Mouse (Mus musculus): Measurements from ENCODE around the gene Ptdss2.
A peak's percentile ranks its signal among the peaks of the same experiment; 100 is the strongest.

Ptdss2 gene

GRCm38 (mm10) chr7:141173323-141173850, 51.2 kb downstream of the Ptdss2 start:
- DNase-seq (ENCODE audit: low read depth), result no peak

DNA sequence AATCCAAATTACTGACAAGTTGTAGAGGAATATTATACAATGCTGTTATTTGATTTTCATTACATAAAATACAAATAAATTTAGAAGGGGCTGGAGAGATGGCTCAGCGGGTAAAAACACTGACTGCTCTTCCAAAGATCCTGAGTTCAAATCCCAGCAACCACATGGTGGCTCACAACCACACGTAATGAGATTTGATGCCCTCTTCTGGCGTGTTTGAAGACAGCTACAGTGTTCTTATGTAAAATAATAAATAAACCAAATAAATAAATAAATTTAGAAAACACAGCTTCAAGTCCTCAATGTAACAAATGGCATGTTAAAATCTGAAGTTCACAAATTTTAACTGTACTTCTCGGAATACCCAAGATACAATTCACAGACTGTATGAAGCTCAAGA, 52.9 kb downstream of the Ptdss2 start:
- DNase-seq (ENCODE audit: low read depth), result no peak

DNA sequence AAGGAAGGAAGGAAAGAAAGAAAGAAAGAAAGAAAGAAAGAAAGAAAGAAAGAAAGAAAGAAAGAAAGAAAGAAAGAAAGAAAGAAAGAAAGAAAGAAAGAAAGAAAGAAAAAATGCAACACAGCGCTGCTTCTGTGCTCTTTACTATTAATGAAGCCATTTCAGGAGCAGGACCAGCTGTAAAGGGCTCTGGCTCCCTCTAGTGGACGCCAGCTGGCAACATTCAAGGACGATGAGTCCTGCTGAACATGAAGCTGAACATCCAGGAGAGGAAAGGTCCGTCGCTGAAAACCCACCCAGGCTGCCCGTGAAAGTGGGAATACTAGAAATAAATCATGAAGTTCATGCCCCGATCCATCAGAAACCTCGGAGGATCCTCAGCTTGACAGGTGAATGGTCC, 54.0 kb downstream of the Ptdss2 start:
- peak; percentile 87 for DNase-seq (ENCODE audit: low read depth)

- DNase-seq (ENCODE audit: low read depth), result no peak
Measured at GRCm38 (mm10) chr7:141188194-141188593, 66.0 kb downstream of the Ptdss2 start.

GRCm38 (mm10) chr7:141188733-141189132, 66.6 kb downstream of the Ptdss2 start:
- no peak for DNase-seq (ENCODE audit: low read depth)

DNA sequence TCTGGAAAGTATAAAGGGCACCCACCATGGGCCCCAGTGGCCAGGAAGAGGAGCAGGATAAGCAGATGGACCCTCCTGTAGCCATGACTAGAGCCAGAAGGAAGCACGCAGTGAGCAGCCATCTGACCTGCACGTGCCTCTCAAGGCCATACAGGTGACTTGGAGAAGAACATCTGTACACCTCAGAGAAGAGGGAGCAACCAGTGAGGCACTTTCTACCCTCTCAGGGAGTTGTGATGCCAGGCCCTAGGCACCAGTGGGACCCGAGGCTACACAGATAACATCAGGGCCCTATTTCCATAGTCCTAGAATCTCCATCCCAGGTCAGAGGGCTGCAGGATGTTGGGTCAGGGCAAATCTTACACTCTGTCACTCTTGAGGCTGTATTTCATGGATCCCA, 68.0 kb downstream of the Ptdss2 start:
- no peak for DNase-seq (ENCODE audit: low read depth)

DNA sequence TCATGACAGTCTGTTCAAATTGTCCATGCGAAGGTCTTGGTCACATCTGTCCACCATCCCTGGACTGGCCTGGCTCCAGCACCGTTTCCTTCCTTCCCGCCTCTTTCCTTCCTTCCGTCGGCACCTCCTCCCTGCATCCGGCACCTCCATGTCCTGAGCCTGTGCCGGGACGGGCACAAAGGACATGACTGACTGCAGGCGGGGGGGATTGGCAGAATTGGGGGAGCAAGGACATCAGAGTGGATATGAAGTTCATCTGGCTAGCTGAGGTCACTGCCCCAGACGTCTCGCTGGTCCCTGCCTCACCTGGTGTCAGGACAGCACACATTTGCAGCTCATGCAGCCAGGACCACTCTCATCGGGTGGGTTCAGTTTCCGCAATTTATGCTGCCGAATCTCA, 68.9 kb downstream of the Ptdss2 start:
- no peak for DNase-seq (ENCODE audit: low read depth)

DNA sequence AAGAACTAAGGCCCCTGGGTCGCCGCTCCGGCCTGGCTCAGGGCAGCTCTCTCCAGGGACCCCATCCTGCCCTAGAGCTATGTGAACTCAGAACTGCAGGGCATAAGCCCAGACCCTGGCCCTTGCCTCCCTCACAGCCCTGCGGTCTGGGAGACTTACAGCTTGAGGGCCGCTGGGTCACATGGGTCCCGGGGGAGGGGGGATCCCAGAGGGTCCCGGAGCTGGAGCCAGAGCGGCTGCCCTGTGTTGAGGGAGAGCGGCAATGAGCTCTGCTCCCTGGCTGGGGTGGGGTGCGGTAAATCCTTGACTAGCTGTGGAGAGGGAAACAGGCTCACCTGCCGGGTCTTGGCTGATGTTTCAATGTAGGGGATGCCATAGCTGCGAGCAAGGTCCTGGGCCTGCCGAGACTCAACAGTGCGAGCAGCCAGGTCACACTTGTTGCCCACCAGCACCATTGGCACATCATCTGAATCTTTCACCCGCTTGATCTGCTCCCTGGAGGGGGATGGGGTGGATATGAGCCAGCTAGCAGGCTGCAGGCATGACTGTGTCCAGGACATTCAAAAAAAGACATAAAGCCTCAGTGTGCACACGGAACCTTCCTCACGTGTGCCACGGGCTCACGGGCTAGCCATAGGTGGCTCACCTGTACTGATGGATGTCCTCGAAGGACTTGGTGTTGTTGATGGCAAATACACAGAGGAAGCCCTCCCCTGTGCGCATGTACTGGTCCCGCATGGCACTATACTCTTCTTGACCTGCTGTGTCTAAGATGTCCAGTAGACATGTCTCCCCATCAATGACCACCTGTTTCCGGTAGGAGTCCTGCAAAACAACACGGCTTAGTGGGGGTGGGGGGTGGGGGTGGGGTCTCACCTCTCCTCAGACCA, 69.9 kb downstream of the Ptdss2 start:
- no peak for DNase-seq (ENCODE audit: low read depth)

DNA sequence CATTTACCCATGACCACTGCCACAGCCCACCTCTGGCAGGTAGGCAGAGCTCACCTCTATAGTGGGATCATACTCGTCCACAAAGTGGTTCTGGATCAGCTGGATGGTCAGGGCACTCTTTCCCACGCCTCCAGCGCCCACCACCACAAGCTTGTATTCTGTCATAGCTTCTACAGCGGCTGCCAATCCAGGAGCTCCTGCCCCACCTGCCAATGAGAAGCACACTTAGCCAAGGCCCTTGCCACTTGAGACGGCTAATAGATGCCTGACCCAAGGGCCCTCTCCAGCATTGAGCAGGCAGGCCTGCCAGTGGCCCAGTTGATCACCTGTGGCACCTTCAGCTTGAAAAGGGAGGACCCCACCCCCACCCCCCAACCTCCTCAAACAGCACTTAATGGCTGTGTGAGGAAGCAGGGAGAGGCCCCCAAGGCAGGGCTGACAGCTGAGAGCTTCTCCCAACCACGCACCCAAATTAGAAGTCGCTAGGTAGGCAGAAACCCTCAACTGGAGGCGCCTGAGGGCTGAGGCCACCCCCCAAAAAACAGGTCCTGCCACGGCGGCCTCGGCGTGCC, 70.7 kb downstream of the Ptdss2 start:
- DNase-seq (ENCODE audit: low read depth), result no peak

DNA sequence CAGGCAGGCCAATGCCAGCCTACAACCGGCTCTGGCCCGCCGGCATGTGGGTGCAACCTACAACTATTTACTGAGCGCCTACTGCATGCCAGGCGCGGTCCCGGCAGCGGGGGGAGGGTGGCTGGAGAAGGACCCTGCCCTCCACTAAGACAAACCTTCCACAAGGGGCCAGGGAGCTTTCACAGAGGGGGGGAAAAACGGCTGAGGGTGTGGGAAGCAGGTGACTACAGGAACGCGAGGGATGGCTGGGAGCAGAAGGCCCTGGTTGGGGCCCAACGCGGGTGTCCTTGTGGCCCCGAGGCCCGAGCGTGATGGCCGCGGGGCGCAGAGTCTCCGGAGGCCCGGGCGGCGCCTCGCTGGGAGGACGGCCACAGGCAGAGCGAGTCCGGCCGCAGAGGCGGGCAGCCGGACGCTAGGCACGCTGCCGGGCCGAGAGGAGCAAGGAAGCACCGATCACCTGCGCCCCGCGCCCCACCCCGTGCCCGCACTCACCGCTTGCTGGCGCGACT, 71.2 kb downstream of the Ptdss2 start:
- DNase-seq (ENCODE audit: low read depth), result no peak

- DNase-seq (ENCODE audit: low read depth), result peak; percentile 97
Measured at GRCm38 (mm10) chr7:141193948-141194347, 71.8 kb downstream of the Ptdss2 start, which contains the start of the genes Hras and Lrrc56. Hras (minus strand) TSS chr7:141194005. Lrrc56 (plus strand) TSS chr7:141194157.

- no peak for DNase-seq (ENCODE audit: low read depth)
Measured at GRCm38 (mm10) chr7:141194409-141194808, 72.2 kb downstream of the Ptdss2 start.

DNA sequence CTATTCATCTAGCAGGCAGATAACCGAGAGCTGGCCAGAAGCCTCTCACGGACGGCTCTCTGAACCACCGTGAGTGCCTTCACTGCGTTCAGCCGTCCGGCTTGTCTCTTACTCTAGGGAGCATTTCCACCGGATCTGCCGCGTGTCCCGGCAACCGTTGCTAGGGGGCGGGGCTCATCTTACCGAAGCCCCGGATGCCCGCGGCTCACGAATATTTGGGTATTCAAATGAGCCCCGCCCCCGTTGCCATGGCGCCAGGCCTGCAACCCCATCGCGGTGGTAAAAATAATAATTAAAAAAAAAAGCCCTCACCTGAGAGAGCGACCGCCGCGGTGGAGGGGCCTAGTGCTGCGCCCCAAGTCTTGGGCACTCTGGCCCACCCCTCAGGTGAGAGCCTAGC, 72.6 kb downstream of the Ptdss2 start:
- peak; percentile 94 for DNase-seq (ENCODE audit: low read depth)

DNA sequence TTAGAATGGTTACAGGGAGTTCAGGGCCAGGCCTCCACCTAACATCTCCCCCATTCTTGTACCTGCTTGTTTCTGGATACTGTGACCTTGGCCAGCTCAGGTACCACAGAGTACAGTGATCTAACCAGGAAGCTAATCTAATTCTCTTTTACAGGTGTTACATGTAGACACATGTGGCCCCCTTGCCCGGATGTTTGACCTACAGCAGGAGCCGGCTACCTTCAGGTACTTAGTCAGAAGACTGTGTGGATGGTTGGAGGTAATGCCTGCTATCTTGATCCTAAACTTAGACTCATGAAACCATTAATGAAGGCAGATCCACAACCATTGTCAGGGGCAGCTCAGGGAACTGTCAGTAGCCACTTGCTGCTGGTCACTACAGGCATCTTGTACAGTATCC, 73.6 kb downstream of the Ptdss2 start:
- DNase-seq (ENCODE audit: low read depth), result no peak

DNA sequence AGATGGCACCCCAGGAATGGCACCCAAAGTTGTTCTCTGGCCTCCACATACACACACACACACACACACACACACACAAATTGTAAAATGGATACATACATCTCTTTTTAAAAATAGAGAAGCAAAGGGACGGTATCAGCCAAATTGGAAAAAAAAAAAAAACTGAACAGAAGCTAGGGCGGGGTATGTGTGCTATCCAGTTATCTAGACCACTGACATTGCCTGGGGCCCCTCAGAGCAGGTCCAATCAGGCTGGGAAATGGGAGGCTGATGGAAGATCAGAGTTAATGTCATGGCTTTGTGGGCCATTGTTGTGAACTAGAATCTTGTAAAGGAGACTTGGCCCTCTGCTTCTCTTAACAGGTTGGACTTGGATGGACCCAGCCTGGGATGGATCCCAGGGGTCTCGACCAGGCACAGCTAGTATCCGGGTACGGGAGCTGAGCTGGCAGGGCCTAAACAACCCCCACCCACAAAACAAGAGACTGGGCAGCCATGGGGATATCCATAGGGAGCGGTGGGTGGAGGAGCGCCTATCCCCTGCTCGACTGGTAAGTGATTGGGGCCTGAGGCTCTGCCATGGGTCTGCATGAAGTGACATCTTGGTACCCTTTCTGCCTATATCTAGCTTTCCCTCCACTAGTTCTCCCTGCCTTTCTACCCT, 74.6 kb downstream of the Ptdss2 start:
- DNase-seq (ENCODE audit: low read depth), result no peak

DNA sequence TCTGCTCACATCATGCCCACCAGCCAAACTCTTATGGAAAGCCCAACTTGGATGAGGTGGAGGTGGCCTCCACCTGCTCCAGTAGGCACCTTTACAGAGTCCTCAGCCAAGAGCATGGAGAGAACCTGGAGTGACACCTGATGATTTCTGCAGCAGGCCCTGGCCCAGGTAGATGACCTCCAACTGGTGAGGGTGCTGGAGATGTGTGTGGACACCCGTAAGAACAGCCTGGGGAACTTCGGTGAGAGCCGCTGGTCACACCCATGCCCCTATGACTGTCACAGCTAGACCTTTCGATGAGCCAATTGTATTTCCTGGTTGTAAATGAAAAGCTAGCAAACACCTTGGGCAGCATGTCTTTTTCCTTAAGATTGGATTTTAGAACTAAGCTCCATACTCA, 75.9 kb downstream of the Ptdss2 start:
- DNase-seq (ENCODE audit: low read depth), result no peak

- no peak for DNase-seq (ENCODE audit: low read depth)
Measured at GRCm38 (mm10) chr7:141204546-141204945, 82.4 kb downstream of the Ptdss2 start.

DNA sequence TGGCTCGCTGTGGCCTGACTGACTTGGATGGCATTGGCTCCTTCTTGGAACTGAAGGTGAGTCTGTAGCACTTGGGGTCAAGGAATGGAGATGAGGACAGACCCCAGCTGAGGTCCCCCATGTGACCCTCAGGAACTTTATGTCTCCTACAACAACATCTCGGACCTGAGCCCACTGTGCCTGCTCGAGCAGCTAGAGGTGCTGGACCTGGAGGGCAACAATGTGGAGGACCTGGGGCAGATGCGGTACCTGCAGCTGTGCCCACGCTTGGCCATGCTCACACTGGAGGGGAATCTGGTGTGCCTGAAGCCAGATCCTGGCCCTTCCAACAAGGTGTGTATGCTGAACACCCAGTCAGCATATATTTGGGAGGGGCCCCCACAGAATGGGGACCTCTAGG, 83.3 kb downstream of the Ptdss2 start:
- no peak for DNase-seq (ENCODE audit: low read depth)

DNA sequence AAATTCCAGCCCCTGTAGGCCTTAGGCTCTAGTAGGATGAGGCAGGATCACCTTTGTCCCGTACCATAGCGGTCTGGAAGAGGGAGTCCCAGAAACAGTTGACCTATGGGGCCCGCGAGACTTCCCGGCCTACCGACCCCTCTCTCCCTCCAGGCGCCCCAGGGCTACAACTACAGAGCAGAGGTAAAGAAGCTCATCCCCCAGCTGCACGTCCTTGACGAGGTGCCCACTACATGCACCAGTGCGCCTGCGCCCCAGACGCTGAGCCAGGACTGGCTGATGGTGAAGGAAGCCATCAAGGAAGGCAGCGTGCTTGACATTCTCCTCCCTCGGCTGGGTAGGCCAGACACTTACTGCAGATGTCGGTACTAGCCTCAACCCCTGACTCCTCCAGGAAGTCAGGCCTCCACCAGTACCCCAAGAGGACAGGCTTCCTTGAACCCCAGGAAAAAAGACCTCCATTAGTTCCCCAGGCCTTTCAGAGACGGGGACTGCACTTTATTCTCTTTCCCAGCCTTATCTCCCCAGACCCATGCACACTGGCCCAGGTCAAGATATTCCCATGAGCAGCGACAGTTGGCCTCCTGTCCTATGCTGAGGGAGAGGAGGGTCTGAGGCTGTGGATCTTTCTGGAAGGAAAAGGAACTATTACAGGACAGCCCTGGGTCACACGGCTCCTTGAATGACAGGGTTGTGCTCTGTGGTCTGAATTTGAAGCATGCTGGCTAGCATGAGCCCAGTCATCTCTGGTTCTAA, 84.2 kb downstream of the Ptdss2 start:
- no peak for DNase-seq (ENCODE audit: low read depth)

Measured in c-Kit-positive CD71-positive TER-119-negative erythroid progenitor cells, embryonic 14.5 days (primary cell).